Mouse (Mus musculus): ENCODE measurements around the gene Tent5b. TPM values are rescaled to one million over a fixed set of nuclear protein-coding genes. Genes with fewer than 3 reads are reported as not detected.

The Tent5b gene
- polyA plus RNA-seq (2015; fragmentation: Nextera tagmentation; extraction: Ambion mirVana): 0.36 and 0.69 TPM in 2 replicates

- Histone ChIP-seq H3K27ac (replicated peaks) (no peak within 1 kb of the TSS), H3K27me3 (replicated peaks) (peaks cover 82% of the 10 kb centered on the region), H3K9me3 (no peaks in the 10 kb centered on the region), H3K36me3 (no peaks in the 10 kb centered on the region), H3K4me1 (peaks cover 31% of the 10 kb centered on the region), H3K4me2 (peak within 1 kb of the TSS; percentile 79), H3K4me3 (peak within 1 kb of the TSS; percentile 59), H3K9ac (peak within 1 kb of the TSS; percentile 74)
- WGBS: 4% methylated on average over 29 of the region's 29 CpGs
- ATAC-seq (ENCODE audit: extremely low read depth, insufficient number of reproducible peaks, low FRiP score, low TSS enrichment): peak; percentile 95
Observed at GRCm38 (mm10) chr4:133479458-133480184, at the start of gene Tent5b. Tent5b (plus strand) TSS chr4:133480132.

DNA sequence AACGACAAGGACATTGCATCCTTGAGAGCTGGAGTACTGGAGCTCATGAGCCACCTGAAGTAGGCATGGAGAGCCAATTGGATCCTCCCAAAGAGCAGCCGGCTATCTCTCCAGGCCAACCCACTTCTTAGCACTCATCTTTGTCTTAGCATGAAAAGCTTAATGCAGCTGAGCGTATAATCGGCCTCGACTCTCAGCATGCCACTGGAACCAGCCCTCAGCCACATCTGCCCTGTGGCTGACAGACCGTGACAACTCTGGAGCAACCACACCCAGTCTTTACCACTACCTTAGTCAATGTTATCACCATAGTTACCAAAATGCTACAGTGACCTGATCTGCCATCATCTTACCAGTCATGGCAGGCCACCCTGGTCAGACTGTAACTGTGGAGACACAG, 48.4 kb upstream of the Tent5b start:
- Histone ChIP-seq H3K4me1 (0 out of 2 replicates have a peak, but pooled peaks cover 7% of the 10 kb centered on the region), H3K4me3 (no peak overlapping the region), H3K27me3 (replicated peaks) (no peaks in the 10 kb centered on the region; the same call in 1 of the 2 replicates), H3K9me3 (no peaks in the 10 kb centered on the region), H3K36me3 (no peaks in the 10 kb centered on the region), H3K27ac (replicated peaks) (no peak overlapping the region), H3K9ac (no peak overlapping the region), H3K4me2 (no peak overlapping the region)
- ATAC-seq (ENCODE audit: extremely low read depth, insufficient number of reproducible peaks, low FRiP score, low TSS enrichment): no peak
- WGBS: 81% methylated on average over 6 of the region's 6 CpGs

GRCm38 (mm10) chr4:133432560-133433171, 47.3 kb upstream of the Tent5b start:
- H3K4me3 ChIP-seq: 0 out of 2 replicates have a peak overlapping the region, but pooled peaks have one; percentile 4
- no peaks in the 10 kb centered on the region for H3K9me3 ChIP-seq
- WGBS: 18% methylated on average over 17 of the region's 17 CpGs
- no peak for ATAC-seq (ENCODE audit: extremely low read depth, insufficient number of reproducible peaks, low FRiP score, low TSS enrichment)
- H3K4me1 ChIP-seq: 0 out of 2 replicates have a peak, but pooled peaks cover 7% of the 10 kb centered on the region
- no peaks in the 10 kb centered on the region for H3K36me3 ChIP-seq
- H3K27ac ChIP-seq (replicated peaks): no peak overlapping the region
- 0 out of 2 replicates have a peak overlapping the region, but pooled peaks have one; percentile 24 for H3K9ac ChIP-seq
- peak overlapping the region; percentile 51 for H3K4me2 ChIP-seq
- no peaks in the 10 kb centered on the region; the same call in 1 of the 2 replicates for H3K27me3 ChIP-seq (replicated peaks)

- 87% methylated on average over 11 of the region's 11 CpGs for WGBS
- no peak for ATAC-seq (ENCODE audit: extremely low read depth, insufficient number of reproducible peaks, low FRiP score, low TSS enrichment)
- Histone ChIP-seq H3K9ac (no peak overlapping the region), H3K27ac (replicated peaks) (no peak overlapping the region), H3K27me3 (replicated peaks) (peaks cover 10% of the 10 kb centered on the region; the same call in 1 of the 2 replicates), H3K4me2 (no peak overlapping the region), H3K36me3 (no peaks in the 10 kb centered on the region), H3K4me1 (peaks cover 20% of the 10 kb centered on the region), H3K4me3 (no peak overlapping the region), H3K9me3 (no peaks in the 10 kb centered on the region)
Observed at GRCm38 (mm10) chr4:133435921-133436320, 44.0 kb upstream of the Tent5b start.

- Histone ChIP-seq H3K27ac (replicated peaks) (0 out of 2 replicates have a peak overlapping the region, but pooled peaks have one; percentile 24), H3K36me3 (no peaks in the 10 kb centered on the region), H3K4me2 (peak overlapping the region; percentile 57), H3K9ac (peak overlapping the region; percentile 54), H3K4me3 (peak overlapping the region; percentile 20), H3K9me3 (no peaks in the 10 kb centered on the region), H3K27me3 (replicated peaks) (peaks cover 10% of the 10 kb centered on the region; the same call in 1 of the 2 replicates), H3K4me1 (peaks cover 19% of the 10 kb centered on the region)
- WGBS: 9% methylated on average over 17 of the region's 17 CpGs
- peak; percentile 37; the same call in 1 of the 2 replicates for ATAC-seq (ENCODE audit: extremely low read depth, insufficient number of reproducible peaks, low FRiP score, low TSS enrichment)
Observed at GRCm38 (mm10) chr4:133439460-133440376, 40.2 kb upstream of the Tent5b start.

DNA sequence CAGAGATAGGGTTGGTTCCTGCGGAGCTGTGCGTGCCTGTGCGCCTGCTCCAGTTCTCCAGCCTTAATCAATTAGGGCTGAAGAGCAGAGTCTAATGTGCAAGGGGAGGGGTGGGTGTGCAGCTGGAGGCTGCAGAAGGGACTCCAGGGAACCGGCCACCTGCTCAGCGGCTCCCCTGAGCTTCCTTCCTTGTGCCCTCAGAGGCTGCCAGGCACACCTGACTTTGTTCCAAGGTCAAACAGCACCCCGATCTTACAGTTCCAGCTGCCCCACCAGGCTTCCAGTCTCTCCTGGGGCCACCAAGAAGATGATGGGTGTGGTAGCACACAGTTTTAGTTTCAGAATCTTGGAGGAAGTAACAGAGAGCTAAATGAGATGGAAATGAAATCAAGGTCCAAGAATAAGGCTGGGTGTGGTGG, 39.5 kb upstream of the Tent5b start:
- H3K36me3 ChIP-seq: no peaks in the 10 kb centered on the region
- 13% methylated on average over 6 of the region's 6 CpGs for WGBS
- H3K27me3 ChIP-seq (replicated peaks): peaks cover 10% of the 10 kb centered on the region; the same call in 1 of the 2 replicates
- no peak for ATAC-seq (ENCODE audit: extremely low read depth, insufficient number of reproducible peaks, low FRiP score, low TSS enrichment)
- H3K4me2 ChIP-seq: peak overlapping the region; percentile 57
- peak overlapping the region; percentile 54 for H3K9ac ChIP-seq
- peak overlapping the region; percentile 20 for H3K4me3 ChIP-seq
- no peaks in the 10 kb centered on the region for H3K9me3 ChIP-seq
- H3K27ac ChIP-seq (replicated peaks): no peak overlapping the region
- peaks cover 19% of the 10 kb centered on the region for H3K4me1 ChIP-seq

DNA sequence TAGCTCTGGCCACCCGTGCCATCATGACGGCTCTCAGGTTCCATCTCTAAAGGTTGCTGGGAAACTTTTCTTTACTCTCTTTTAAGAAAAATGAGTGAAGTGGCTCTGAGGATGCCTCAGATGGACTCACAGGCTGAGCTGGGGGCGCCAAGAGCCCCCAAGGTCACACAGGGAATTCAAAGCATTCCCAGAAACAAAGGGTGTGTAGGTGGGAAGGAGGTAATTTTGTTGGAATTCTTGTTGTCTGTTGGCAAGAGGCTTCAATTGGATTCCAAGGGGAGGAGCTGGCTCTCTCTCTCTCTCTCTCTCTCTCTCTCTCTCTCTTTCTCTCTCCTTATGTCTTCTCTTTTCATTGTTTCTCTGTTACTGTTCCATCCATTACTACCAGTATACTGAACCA, 37.7 kb upstream of the Tent5b start:
- H3K27me3 ChIP-seq (replicated peaks): peaks cover 14% of the 10 kb centered on the region; the same call in 1 of the 2 replicates
- no peaks in the 10 kb centered on the region for H3K9me3 ChIP-seq
- H3K9ac ChIP-seq: no peak overlapping the region
- no peaks in the 10 kb centered on the region for H3K36me3 ChIP-seq
- WGBS: 62% methylated on average over 3 of the region's 3 CpGs
- ATAC-seq (ENCODE audit: extremely low read depth, insufficient number of reproducible peaks, low FRiP score, low TSS enrichment): no peak
- H3K4me3 ChIP-seq: no peak overlapping the region
- peak overlapping the region; percentile 81 for H3K27ac ChIP-seq (replicated peaks)
- H3K4me2 ChIP-seq: no peak overlapping the region
- peaks cover 19% of the 10 kb centered on the region for H3K4me1 ChIP-seq

DNA sequence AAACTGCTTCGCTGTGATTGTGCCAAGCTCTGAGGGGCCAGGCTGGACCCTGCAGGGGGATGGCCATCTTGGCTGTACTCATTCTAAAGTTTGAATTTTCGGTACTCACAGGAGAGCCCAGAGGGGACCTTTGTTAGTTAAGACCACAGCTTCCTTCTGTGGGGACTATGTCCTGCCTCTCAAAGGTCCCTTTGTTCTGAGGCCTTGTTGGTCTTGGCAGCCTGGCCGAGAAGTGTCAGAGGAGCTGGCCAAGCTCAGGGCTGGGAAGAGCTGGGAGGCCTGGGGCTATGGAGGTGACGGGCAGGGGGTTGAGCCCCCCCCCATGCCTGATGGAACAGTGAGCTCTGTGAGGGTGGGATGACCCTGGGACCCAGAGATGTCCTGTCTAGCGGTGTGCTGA, 36.8 kb upstream of the Tent5b start:
- H3K4me2 ChIP-seq: 0 out of 2 replicates have a peak overlapping the region, but pooled peaks have one; percentile 15
- 56% methylated on average over 5 of the region's 5 CpGs for WGBS
- H3K4me1 ChIP-seq: peaks cover 19% of the 10 kb centered on the region
- no peaks in the 10 kb centered on the region for H3K9me3 ChIP-seq
- H3K4me3 ChIP-seq: no peak overlapping the region
- H3K27me3 ChIP-seq (replicated peaks): peaks cover 20% of the 10 kb centered on the region
- H3K9ac ChIP-seq: peak overlapping the region; percentile 37; the same call in 1 of the 2 replicates
- H3K27ac ChIP-seq (replicated peaks): peak overlapping the region; percentile 81
- H3K36me3 ChIP-seq: no peaks in the 10 kb centered on the region
- no peak for ATAC-seq (ENCODE audit: extremely low read depth, insufficient number of reproducible peaks, low FRiP score, low TSS enrichment)

DNA sequence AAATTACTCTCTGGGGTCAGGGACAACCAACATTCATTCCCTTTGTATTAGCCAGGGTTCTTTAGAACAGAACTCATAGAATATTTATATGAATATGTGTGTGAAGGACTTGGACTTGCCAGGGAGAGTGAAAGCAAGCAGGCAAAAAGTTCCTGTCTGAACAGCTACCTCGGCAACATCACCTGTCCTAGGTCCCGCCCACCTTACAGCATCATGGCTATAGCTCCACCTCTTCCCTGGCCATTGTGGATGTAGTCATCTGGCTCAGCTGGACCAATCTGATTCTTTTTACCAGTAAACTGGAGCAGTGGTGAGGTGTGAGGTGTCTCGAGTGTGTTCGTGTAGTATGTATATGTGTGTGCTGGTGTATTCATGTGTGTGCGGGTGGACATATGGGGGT, 34.2 kb upstream of the Tent5b start:
- no peak overlapping the region for H3K4me2 ChIP-seq
- no peak for ATAC-seq (ENCODE audit: extremely low read depth, insufficient number of reproducible peaks, low FRiP score, low TSS enrichment)
- WGBS: 77% methylated on average over 5 of the region's 5 CpGs
- H3K27me3 ChIP-seq (replicated peaks): peaks cover 22% of the 10 kb centered on the region
- H3K9ac ChIP-seq: no peak overlapping the region
- H3K4me1 ChIP-seq: peaks cover 15% of the 10 kb centered on the region
- H3K9me3 ChIP-seq: no peaks in the 10 kb centered on the region
- no peaks in the 10 kb centered on the region for H3K36me3 ChIP-seq
- no peak overlapping the region for H3K27ac ChIP-seq (replicated peaks)
- no peak overlapping the region for H3K4me3 ChIP-seq

GRCm38 (mm10) chr4:133447366-133447765, 32.6 kb upstream of the Tent5b start:
- 37% methylated on average over 5 of the region's 5 CpGs for WGBS

More at GRCm38 (mm10) chr4:133447366-133447765, 32.6 kb upstream of the Tent5b start:
- Histone ChIP-seq H3K4me2 (no peak overlapping the region), H3K4me1 (peaks cover 15% of the 10 kb centered on the region), H3K9ac (no peak overlapping the region), H3K27ac (replicated peaks) (no peak overlapping the region), H3K4me3 (no peak overlapping the region), H3K27me3 (replicated peaks) (peaks cover 22% of the 10 kb centered on the region), H3K36me3 (no peaks in the 10 kb centered on the region), H3K9me3 (no peaks in the 10 kb centered on the region)
- no peak for ATAC-seq (ENCODE audit: extremely low read depth, insufficient number of reproducible peaks, low FRiP score, low TSS enrichment)

Measured in heart, embryonic 13.5 days (tissue).